Mouse (Mus musculus) cerebellum, adult 2 months (tissue): ENCODE data around the gene Frmd5.

Experiments used
- CTCF ChIP-seq: fragments of 200-500 bp; IDR thresholded peaks from 2 replicates; pipeline ENCODE4 v1.5.1; 2011; ENCODE audit warnings: low read depth, mild to moderate bottlenecking, control low read depth, low read length, moderate library complexity, borderline replicate concordance; ENCODE audit not compliant: insufficient read depth
- POLR2A ChIP-seq: fragments of 200-500 bp; IDR thresholded peaks from 2 replicates; pipeline ENCODE4 v1.6.1; 2011; ENCODE audit warnings: low read length, control low read depth, borderline replicate concordance; ENCODE audit not compliant: insufficient read depth

DNA sequence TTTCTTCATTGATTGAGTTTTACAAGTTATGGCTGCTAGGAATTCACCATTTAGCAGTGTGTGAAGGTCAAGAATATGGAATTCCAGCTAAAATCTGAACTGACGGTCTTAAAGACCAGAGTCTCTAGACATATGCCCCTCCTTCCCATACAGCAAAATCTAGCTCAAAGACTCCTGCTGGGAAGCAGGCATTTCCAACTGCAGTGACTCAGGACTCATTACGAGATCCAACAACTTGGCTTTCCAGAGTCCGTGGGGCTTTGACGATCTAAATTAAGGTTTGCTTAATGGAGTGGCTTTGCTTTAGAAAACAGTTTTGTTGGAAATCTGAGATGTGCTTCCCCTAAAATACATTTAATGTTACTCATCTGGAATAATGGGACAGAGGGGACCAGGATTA, 204.5 kb downstream of the Frmd5 start:
- TF ChIP-seq CTCF (no peak), POLR2A (no peak)
